Mouse (Mus musculus) brain, embryonic 14.5 days (tissue): ENCODE results near the gene Nudt13. TPM values are rescaled to one million over a fixed set of nuclear protein-coding genes. Genes with fewer than 3 reads are reported as not detected.

Experiments
- DNase-seq: peaks from one replicate; pipeline ENCODE4 v3.0.0-alpha.2; 2011; ENCODE audit warnings: low read depth
- CTCF ChIP-seq: fragments of 200-500 bp; IDR thresholded peaks from 2 replicates; pipeline ENCODE4 v1.5.1; 2012; ENCODE audit warnings: inconsistent platforms, mild to moderate bottlenecking, moderate library complexity, borderline replicate concordance; ENCODE audit not compliant: insufficient read depth, insufficient read length; ENCODE audit errors: extremely low read depth
- POLR2A ChIP-seq: fragments of 200-500 bp; IDR thresholded peaks from 2 replicates; pipeline ENCODE4 v1.6.1; 2012; ENCODE audit warnings: mild to moderate bottlenecking, inconsistent platforms, borderline replicate concordance; ENCODE audit not compliant: poor library complexity, insufficient read depth, insufficient read length, severe bottlenecking; ENCODE audit errors: extremely low read depth
- polyA plus RNA-seq: library from polyadenylated mRNA; depleted of rRNA; stranded (reverse); fragments of >200 nt; gene quantifications from 2 replicates; pipeline ENCODE4 v1.2.3, GENCODE M21; 2012; rRNA removed

The Nudt13 gene
- polyA plus RNA-seq, 1 experiment = 17.4 TPM

GRCm38 (mm10) chr14:20347991-20348541, 53.6 kb downstream of the Nudt13 start, which contains the start of the genes Ecd and Fam149b:
Ecd (minus strand) TSS chr14:20348121.
Fam149b (plus strand) TSS chr14:20348162.
- TF ChIP-seq CTCF (peak; percentile 37; the same call in 1 of the 2 replicates), POLR2A (peak; percentile 82)
- DNase-seq = peak; percentile 99

GRCm38 (mm10) chr14:20363230-20363629, 68.7 kb downstream of the Nudt13 start:
- TF ChIP-seq CTCF (no peak), POLR2A (no peak)
- DNase-seq = no peak

Other genes with a start within 250 kb of the Nudt13 start
- gene Saysd1, start 156.2 kb upstream of the Nudt13 start, polyA plus RNA-seq = 8.8 and 12.8 TPM in 2 replicates
- 1.5 and 2.5 TPM in 2 replicates for gene Kcnk5, start 112.9 kb upstream of the Nudt13 start, polyA plus RNA-seq
- gene Kcnk16, start 25.5 kb upstream of the Nudt13 start, polyA plus RNA-seq = 0.05 TPM in 1 of 2 replicates, not detected in the other
- 37.6 and 38.1 TPM in 2 replicates for gene Ecd, start 53.4 kb downstream of the Nudt13 start, polyA plus RNA-seq
- gene Fam149b, start 53.5 kb downstream of the Nudt13 start, polyA plus RNA-seq = 54.0 and 59.6 TPM in 2 replicates
- 95.7 and 127 TPM in 2 replicates for gene Dnajc9, start 94.2 kb downstream of the Nudt13 start, polyA plus RNA-seq
- gene Mrps16, start 98.9 kb downstream of the Nudt13 start, polyA plus RNA-seq = 36.1 and 46.2 TPM in 2 replicates
- 0.69 and 1.2 TPM in 2 replicates for gene Cfap70, start 157.5 kb downstream of the Nudt13 start, polyA plus RNA-seq
- 18.0 and 18.9 TPM in 2 replicates for gene Anxa7, start 185.4 kb downstream of the Nudt13 start, polyA plus RNA-seq
- 1.5 and 2.4 TPM in 2 replicates for gene Mss51, start 202.2 kb downstream of the Nudt13 start, polyA plus RNA-seq